Mouse (Mus musculus) limb, embryonic 14.5 days (tissue): ENCODE measurements at regions not wholly inside any gene's neighbourhood (a gene's known extent, or its start where the extent isn't known, plus 50 kb on each side); places are given as distances from the start of the nearest gene placed in this dataset.

Experiments used
- ATAC-seq: fragments of 200-750 bp; cut with Nextera tagmentation; 2 replicates; pipeline ENCODE4 v1.8.0; 2017; ENCODE audit warnings: low read depth, moderate number of reproducible peaks, moderate TSS enrichment; ENCODE audit not compliant: low FRiP score
- DNase-seq: peaks from one replicate; pipeline ENCODE4 v3.0.0-alpha.2; 2015; ENCODE audit warnings: low spot score
- H3K27ac ChIP-seq: fragments of 300-500 bp; sonication (generic); replicated peaks from 2 replicates; pipeline ENCODE4 v1.5.1; 2014; ENCODE audit warnings: low read depth, mild to moderate bottlenecking, low read length, moderate library complexity, mixed read lengths
- H3K27me3 ChIP-seq: fragments of 300-500 bp; sonication (generic); 2 replicates; pipeline ENCODE4 v1.6.1; 2014; ENCODE audit warnings: low read length, mixed read lengths; ENCODE audit not compliant: control insufficient read depth, insufficient read depth
- H3K36me3 ChIP-seq: fragments of 300-500 bp; sonication (generic); 2 replicates; pipeline ENCODE4 v1.6.1; 2014; ENCODE audit warnings: mild to moderate bottlenecking, low read length, moderate library complexity, mixed read lengths; ENCODE audit not compliant: control insufficient read depth, insufficient read depth
- H3K4me1 ChIP-seq: fragments of 300-500 bp; sonication (generic); 2 replicates; pipeline ENCODE4 v1.6.1; 2014; ENCODE audit warnings: antibody characterized with exemption, low read length, mixed read lengths; ENCODE audit not compliant: control insufficient read depth, insufficient read depth
- H3K4me2 ChIP-seq: fragments of 300-500 bp; sonication (generic); replicated peaks from 2 replicates; pipeline ENCODE4 v1.6.1; 2014; ENCODE audit warnings: low read depth, mild to moderate bottlenecking, low read length, moderate library complexity; ENCODE audit not compliant: severe bottlenecking
- H3K4me3 ChIP-seq: fragments of 300-500 bp; sonication (generic); replicated peaks from 2 replicates; pipeline ENCODE4 v1.5.1; 2014; ENCODE audit warnings: low read length
- H3K9ac ChIP-seq: fragments of 300-500 bp; sonication (generic); 2 replicates; pipeline ENCODE4 v1.6.1; 2014; ENCODE audit warnings: mild to moderate bottlenecking, low read depth, low read length, moderate library complexity; ENCODE audit not compliant: severe bottlenecking
- H3K9me3 ChIP-seq: fragments of 300-500 bp; sonication (generic); 2 replicates; pipeline ENCODE4 v1.6.1; 2016; ENCODE audit warnings: low read length; ENCODE audit not compliant: control insufficient read depth
- POLR2A ChIP-seq: fragments of 200-500 bp; IDR thresholded peaks from 2 replicates; pipeline ENCODE4 v1.8.0; 2012; ENCODE audit warnings: inconsistent platforms, mild to moderate bottlenecking, moderate library complexity, borderline replicate concordance; ENCODE audit not compliant: insufficient read depth, insufficient read length; ENCODE audit errors: extremely low read depth
- WGBS: fragments of 180-500 bp; shearing (Covaris S2); extraction: QIAGEN DNeasy Blood & Tissue Kit; methylation state at CpG from one replicate; pipeline ENCODE4 v1.1.7; 2014; 5-methylcytosine and 5-hydroxymethylcytosine counted together

- no peak for DNase-seq
- no peak overlapping the region for H3K4me3 ChIP-seq
- TF ChIP-seq POLR2A: no peak
- no peak overlapping the region for H3K9ac ChIP-seq
- no peak overlapping the region for H3K27ac ChIP-seq
- no peak overlapping the region for H3K4me2 ChIP-seq
- no peaks in the 10 kb centered on the region for H3K9me3 ChIP-seq
- WGBS: 83% methylated on average over 8 of the region's 8 CpGs
- no peaks in the 10 kb centered on the region for H3K36me3 ChIP-seq
- no peaks in the 10 kb centered on the region for H3K27me3 ChIP-seq
- ATAC-seq: no peak
- H3K4me1 ChIP-seq: no peaks in the 10 kb centered on the region
Measured at GRCm38 (mm10) chr3:70860909-70861675, 853.7 kb downstream of the Otol1 start.

- peak overlapping the region; percentile 19; the same call in 1 of the 2 replicates for H3K4me2 ChIP-seq
- peak; percentile 60 for DNase-seq
- whole genome bisulfite sequencing: 34% methylated on average over 9 of the region's 9 CpGs
Measured at GRCm38 (mm10) chr3:70873688-70874551, 866.5 kb downstream of the Otol1 start.

GRCm38 (mm10) chr3:70874614-70875013 lies 867.2 kb downstream of the Otol1 start:
- Histone ChIP-seq H3K27me3 (no peaks in the 10 kb centered on the region), H3K36me3 (no peaks in the 10 kb centered on the region), H3K9ac (no peak overlapping the region), H3K4me1 (0 out of 2 replicates have a peak, but pooled peaks cover 3% of the 10 kb centered on the region), H3K9me3 (no peaks in the 10 kb centered on the region), H3K4me2 (no peak overlapping the region), H3K27ac (no peak overlapping the region), H3K4me3 (no peak overlapping the region)
- ATAC-seq (no peak), DNase-seq (peak; percentile 5)
- no peak for TF ChIP-seq POLR2A
- WGBS: 59% methylated on average over 3 of the region's 3 CpGs

More at GRCm38 (mm10) chr3:70873688-70874551, 866.5 kb downstream of the Otol1 start:
- H3K9me3 ChIP-seq: no peaks in the 10 kb centered on the region
- peak; percentile 62 for ATAC-seq
- no peak for TF ChIP-seq POLR2A
- H3K4me1 ChIP-seq: 0 out of 2 replicates have a peak, but pooled peaks cover 3% of the 10 kb centered on the region
- H3K27ac ChIP-seq: peak overlapping the region; percentile 33
- no peaks in the 10 kb centered on the region for H3K36me3 ChIP-seq
- H3K9ac ChIP-seq: no peak overlapping the region
- H3K4me3 ChIP-seq: no peak overlapping the region
- H3K27me3 ChIP-seq: no peaks in the 10 kb centered on the region
